Mouse (Mus musculus) bone marrow, adult 2 months (tissue): ENCODE results near the gene Brd4.

ENCODE experiments used
- CTCF ChIP-seq: fragments of 200-500 bp; IDR thresholded peaks from 2 replicates; pipeline ENCODE4 v1.5.1; 2011; ENCODE audit warnings: low read length, control low read depth; ENCODE audit not compliant: control insufficient read depth, insufficient read depth
- POLR2A ChIP-seq: fragments of 200-500 bp; IDR thresholded peaks from 2 replicates; pipeline ENCODE4 v1.6.1; 2011; ENCODE audit warnings: low read depth, mild to moderate bottlenecking, control low read depth, low read length, borderline replicate concordance; ENCODE audit not compliant: control insufficient read depth

GRCm38 (mm10) chr17:32193010-32193409 lies 91.5 kb downstream of the Brd4 start:
- no peak for TF ChIP-seq CTCF
- TF ChIP-seq POLR2A: no peak
